Mouse (Mus musculus): ENCODE results near the gene Gas2l1. TPM values are rescaled to one million over a fixed set of nuclear protein-coding genes. Genes with fewer than 3 reads are reported as not detected.
A peak's percentile ranks its signal among the peaks of the same experiment; 100 is the strongest.

Gene Gas2l1
- total RNA-seq, 1 experiment, result 40.9 TPM

GRCm38 (mm10) chr11:5046321-5046926 is 18.7 kb downstream of the Gas2l1 start:
- Histone ChIP-seq H3K36me3 (ENCODE audit: control insufficient read depth, insufficient read depth, low read length, poor library complexity, severe bottlenecking) (peaks cover 10% of the 10 kb centered on the region), H3K27ac (ENCODE audit: insufficient read depth, low read depth, low read length, poor library complexity, severe bottlenecking) (no peak overlapping the region), H3K9ac (ENCODE audit: insufficient read depth, low read depth, low read length, poor library complexity, severe bottlenecking) (no peak overlapping the region), H3K4me3 (ENCODE audit: insufficient read depth in 1 of 2, low read depth in 1 of 2, low read length in 2 of 2, poor library complexity in 1 of 2, severe bottlenecking in 1 of 2) (no peak overlapping the region), H3K4me1 (ENCODE audit: control insufficient read depth in 2 of 2, insufficient read depth in 2 of 2, low read length in 2 of 2, poor library complexity in 1 of 2) (peaks cover 14 to 21% of the 10 kb centered on the region in 2 experiments), H3K9me3 (ENCODE audit: control insufficient read depth, insufficient read depth, low read depth, low read length) (no peaks in the 10 kb centered on the region)
- TF ChIP-seq MAFK (IDR thresholded peaks at IDR 0.05; ENCODE audit: insufficient read depth, low read depth, low read length) (no peak), CHD2 (IDR thresholded peaks at IDR 0.05; ENCODE audit: low read depth, low read length) (no peak), HCFC1 (IDR thresholded peaks at IDR 0.05; ENCODE audit: borderline replicate concordance, insufficient read depth, low read length) (no peak), ZNF384 (IDR thresholded peaks at IDR 0.05; ENCODE audit: low read depth, low read length) (no peak), ZC3H11A (IDR thresholded peaks at IDR 0.05; ENCODE audit: borderline replicate concordance, low read depth, low read length) (no peak)
- DNase-seq (ENCODE audit: low read depth, low spot score), result peak; percentile 77
- in situ Hi-C loops (cut with MboI; ENCODE audit: low sequenced_read_pairs in 2 of 2, unreplicated experiment in 2 of 2), result no loop called here

GRCm38 (mm10) chr11:5042645-5043381 is 22.3 kb downstream of the Gas2l1 start:
- Histone ChIP-seq H3K36me3 (ENCODE audit: control insufficient read depth, insufficient read depth, low read length, poor library complexity, severe bottlenecking) (peaks cover 30% of the 10 kb centered on the region), H3K27ac (ENCODE audit: insufficient read depth, low read depth, low read length, poor library complexity, severe bottlenecking) (no peak overlapping the region), H3K9ac (ENCODE audit: insufficient read depth, low read depth, low read length, poor library complexity, severe bottlenecking) (no peak overlapping the region), H3K4me1 (ENCODE audit: control insufficient read depth in 2 of 2, insufficient read depth in 2 of 2, low read length in 2 of 2, poor library complexity in 1 of 2) (peaks cover 5 to 22% of the 10 kb centered on the region in 2 experiments; a peak in 3 of 4 replicates), H3K4me3 (ENCODE audit: insufficient read depth in 1 of 2, low read depth in 1 of 2, low read length in 2 of 2, poor library complexity in 1 of 2, severe bottlenecking in 1 of 2) (no peak overlapping the region), H3K9me3 (ENCODE audit: control insufficient read depth, insufficient read depth, low read depth, low read length) (no peaks in the 10 kb centered on the region)
- TF ChIP-seq ZC3H11A (IDR thresholded peaks at IDR 0.05; ENCODE audit: borderline replicate concordance, low read depth, low read length) (no peak), CHD2 (IDR thresholded peaks at IDR 0.05; ENCODE audit: low read depth, low read length) (no peak), MAFK (IDR thresholded peaks at IDR 0.05; ENCODE audit: insufficient read depth, low read depth, low read length) (no peak), HCFC1 (IDR thresholded peaks at IDR 0.05; ENCODE audit: borderline replicate concordance, insufficient read depth, low read length) (no peak), ZNF384 (IDR thresholded peaks at IDR 0.05; ENCODE audit: low read depth, low read length) (no peak)
- in situ Hi-C loops (cut with MboI; ENCODE audit: low sequenced_read_pairs in 2 of 2, unreplicated experiment in 2 of 2), result no loop called here
- no peak for DNase-seq (ENCODE audit: low read depth, low spot score)

- H3K9ac ChIP-seq (ENCODE audit: insufficient read depth, low read depth, low read length, poor library complexity, severe bottlenecking), result no peak overlapping the region
- DNase-seq (ENCODE audit: low read depth, low spot score), result no peak
- peaks cover 38% of the 10 kb centered on the region for H3K36me3 ChIP-seq (ENCODE audit: control insufficient read depth, insufficient read depth, low read length, poor library complexity, severe bottlenecking)
- H3K9me3 ChIP-seq (ENCODE audit: control insufficient read depth, insufficient read depth, low read depth, low read length), result no peaks in the 10 kb centered on the region
- TF ChIP-seq CHD2 (IDR thresholded peaks at IDR 0.05; ENCODE audit: low read depth, low read length), result no peak
- TF ChIP-seq MAFK (IDR thresholded peaks at IDR 0.05; ENCODE audit: insufficient read depth, low read depth, low read length), result no peak
- TF ChIP-seq ZNF384 (IDR thresholded peaks at IDR 0.05; ENCODE audit: low read depth, low read length), result no peak
- no peak for TF ChIP-seq ZC3H11A (IDR thresholded peaks at IDR 0.05; ENCODE audit: borderline replicate concordance, low read depth, low read length)
- no peak for TF ChIP-seq HCFC1 (IDR thresholded peaks at IDR 0.05; ENCODE audit: borderline replicate concordance, insufficient read depth, low read length)
- peaks cover 2 to 15% of the 10 kb centered on the region in 2 experiments; a peak in 2 of 4 replicates for H3K4me1 ChIP-seq (ENCODE audit: control insufficient read depth in 2 of 2, insufficient read depth in 2 of 2, low read length in 2 of 2, poor library complexity in 1 of 2)
- in situ Hi-C loops (cut with MboI; ENCODE audit: low sequenced_read_pairs in 2 of 2, unreplicated experiment in 2 of 2), result no loop called here
- no peak overlapping the region for H3K27ac ChIP-seq (ENCODE audit: insufficient read depth, low read depth, low read length, poor library complexity, severe bottlenecking)
- no peak overlapping the region for H3K4me3 ChIP-seq (ENCODE audit: insufficient read depth in 1 of 2, low read depth in 1 of 2, low read length in 2 of 2, poor library complexity in 1 of 2, severe bottlenecking in 1 of 2)
Measured at GRCm38 (mm10) chr11:5041144-5041780, 23.9 kb downstream of the Gas2l1 start.

GRCm38 (mm10) chr11:5040585-5040984 is 24.5 kb downstream of the Gas2l1 start:
- Histone ChIP-seq H3K4me1 (ENCODE audit: control insufficient read depth in 2 of 2, insufficient read depth in 2 of 2, low read length in 2 of 2, poor library complexity in 1 of 2) (peaks cover 0 to 11% of the 10 kb centered on the region in 2 experiments; a peak in 1 of 4 replicates), H3K4me3 (ENCODE audit: insufficient read depth in 1 of 2, low read depth in 1 of 2, low read length in 2 of 2, poor library complexity in 1 of 2, severe bottlenecking in 1 of 2) (no peak overlapping the region), H3K9me3 (ENCODE audit: control insufficient read depth, insufficient read depth, low read depth, low read length) (no peaks in the 10 kb centered on the region), H3K9ac (ENCODE audit: insufficient read depth, low read depth, low read length, poor library complexity, severe bottlenecking) (no peak overlapping the region), H3K36me3 (ENCODE audit: control insufficient read depth, insufficient read depth, low read length, poor library complexity, severe bottlenecking) (peaks cover 44% of the 10 kb centered on the region), H3K27ac (ENCODE audit: insufficient read depth, low read depth, low read length, poor library complexity, severe bottlenecking) (no peak overlapping the region)
- in situ Hi-C loops (cut with MboI; ENCODE audit: low sequenced_read_pairs in 2 of 2, unreplicated experiment in 2 of 2), result no loop called here
- TF ChIP-seq ZC3H11A (IDR thresholded peaks at IDR 0.05; ENCODE audit: borderline replicate concordance, low read depth, low read length), result no peak
- TF ChIP-seq CHD2 (IDR thresholded peaks at IDR 0.05; ENCODE audit: low read depth, low read length), result no peak
- no peak for TF ChIP-seq MAFK (IDR thresholded peaks at IDR 0.05; ENCODE audit: insufficient read depth, low read depth, low read length)
- TF ChIP-seq ZNF384 (IDR thresholded peaks at IDR 0.05; ENCODE audit: low read depth, low read length), result no peak
- TF ChIP-seq HCFC1 (IDR thresholded peaks at IDR 0.05; ENCODE audit: borderline replicate concordance, insufficient read depth, low read length), result no peak
- no peak for DNase-seq (ENCODE audit: low read depth, low spot score)

All from ES-E14 (cell line).